8 mouse cellular contexts compared by ENCODE assay signal in the genomic region with DNA sequence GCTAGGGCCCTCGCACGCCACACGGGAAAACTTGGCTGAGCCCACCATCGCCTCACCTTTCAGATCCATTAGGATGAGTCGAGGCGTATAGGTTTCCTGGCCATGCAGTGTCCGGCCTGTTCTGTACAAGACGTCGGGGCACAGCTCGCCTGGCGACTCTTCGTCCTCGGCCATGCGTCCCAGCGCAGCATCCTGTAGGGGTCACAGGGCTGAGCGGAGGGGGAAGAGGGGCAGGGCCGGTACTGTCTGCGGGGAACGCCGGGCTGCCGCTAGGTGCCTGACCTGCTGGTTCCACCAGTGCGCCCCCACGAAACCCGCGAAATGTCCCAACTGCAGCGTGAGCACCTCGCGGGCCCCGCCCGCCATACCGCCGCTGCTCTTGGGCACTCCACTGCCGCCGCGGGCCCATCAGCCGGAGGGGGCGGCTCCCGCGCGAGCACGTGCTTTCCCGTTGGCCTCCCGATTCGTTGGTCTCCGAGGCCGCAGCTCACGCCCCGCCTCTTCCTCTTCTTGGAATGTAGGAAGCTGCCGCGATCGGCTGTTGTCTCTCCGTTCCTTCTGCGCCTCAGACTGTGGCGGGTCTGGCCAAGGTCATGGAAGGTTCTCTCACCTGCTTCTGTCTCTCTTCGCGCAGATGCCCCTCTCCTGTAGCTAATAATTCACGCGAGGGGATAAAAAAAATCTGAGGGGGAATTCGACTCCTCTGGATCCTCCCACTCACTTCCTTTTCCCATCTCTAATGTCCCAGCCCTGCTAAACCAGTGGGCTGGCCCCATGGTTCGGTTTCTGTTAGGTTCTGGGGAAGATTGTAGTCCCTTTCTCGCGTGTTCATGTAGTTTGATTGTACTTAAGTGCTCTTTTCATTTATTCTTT. TPM values are rescaled to one million over a fixed set of nuclear protein-coding genes. Genes with fewer than 3 reads are reported as not detected.
DNase-seq lines count a peak whose midpoint lies in the region; ATAC-seq and TF ChIP-seq lines count a peak whose summit lies in the region.

Gene Msto1, minus strand, starts transcription at position 489 of the 873 bp plus-strand sequence.

- peak; percentile 92 for DNase-seq in MEL-GATA-1-ER (ENCODE audit: extremely low read depth, low read depth)
- DNase-seq in cerebellum, adult 8-10 months = peak; percentile 88
- DNase-seq in hindbrain, embryonic 10.5 days (ENCODE audit: low spot score) = peak; percentile 91
- peak; percentile 94 for DNase-seq in layer of hippocampus, adult 9-11 months
- peak; percentile 97 for DNase-seq in lung, postnatal 0 days (ENCODE audit: low spot score)
- peak; percentile 84 for DNase-seq in ovary, postnatal 14 days (ENCODE audit: low spot score)
- peak; percentile 96 for DNase-seq in thymus, postnatal 14 days

- peak; percentile 37 for TF ChIP-seq CTCF in lung, postnatal 0 days (IDR thresholded peaks at IDR 0.05)

- H3K27me3 ChIP-seq in hindbrain, embryonic 10.5 days (ENCODE audit: insufficient read depth, poor library complexity, severe bottlenecking) = no peaks in the 10 kb centered on the region
- H3K27me3 ChIP-seq in lung, postnatal 0 days (replicated peaks; ENCODE audit: insufficient read depth, low read length) = no peaks in the 10 kb centered on the region

- no peak for TF ChIP-seq EP300 in lung, postnatal 0 days (IDR thresholded peaks at IDR 0.05)

- H3K9me3 ChIP-seq in hindbrain, embryonic 10.5 days = no peaks in the 10 kb centered on the region
- no peaks in the 10 kb centered on the region for H3K9me3 ChIP-seq in lung, postnatal 0 days (ENCODE audit: low read length)

- H3K4me3 ChIP-seq in hindbrain, embryonic 10.5 days = peak within 1 kb of the TSS; percentile 83
- H3K4me3 ChIP-seq in lung, postnatal 0 days (ENCODE audit: low read depth, low read length) = peak within 1 kb of the TSS; percentile 70

- peak within 1 kb of the TSS; percentile 51 for H3K9ac ChIP-seq in lung, postnatal 0 days (replicated peaks; ENCODE audit: low read depth)

- peaks cover 24% of the 10 kb centered on the region for H3K4me1 ChIP-seq in hindbrain, embryonic 10.5 days (replicated peaks)
- peaks cover 5% of the 10 kb centered on the region; the same call in 1 of the 2 replicates for H3K4me1 ChIP-seq in lung, postnatal 0 days (ENCODE audit: insufficient read depth, low read depth, low read length)

- peak within 1 kb of the TSS; percentile 71 for H3K4me2 ChIP-seq in lung, postnatal 0 days (replicated peaks; ENCODE audit: low read depth, low read length)

- ATAC-seq in frontal cortex, adult (ENCODE audit: low TSS enrichment) = peak; percentile 98
- ATAC-seq in lung, postnatal 0 days = peak; percentile 99

- peaks cover 42% of the 10 kb centered on the region for H3K36me3 ChIP-seq in hindbrain, embryonic 10.5 days
- 0 out of 2 replicates have a peak, but pooled peaks cover 6% of the 10 kb centered on the region for H3K36me3 ChIP-seq in lung, postnatal 0 days (ENCODE audit: insufficient read depth, low read length)

- under 1% methylated on average over 62 of the region's 62 CpGs for WGBS in hindbrain, embryonic 10.5 days
- under 1% methylated on average over 60 of the region's 62 CpGs for WGBS in lung, postnatal 0 days

- peak within 1 kb of the TSS; percentile 93 for H3K27ac ChIP-seq in hindbrain, embryonic 10.5 days
- H3K27ac ChIP-seq in lung, postnatal 0 days (ENCODE audit: low read length) = peak within 1 kb of the TSS; percentile 85

RNA-seq across cellular contexts. Expression of gene Msto1, which starts in this region (rescaled TPM):
- polyA plus RNA-seq in hindbrain, embryonic 10.5 days (2016; fragmentation: Nextera tagmentation; extraction: Ambion mirVana) = 58.6 and 64.8 TPM in 2 replicates
- 23.2 and 24.6 TPM in 2 replicates for polyA plus RNA-seq in lung, postnatal 0 days (2015; fragmentation: Nextera tagmentation; extraction: Ambion mirVana)

Comparison
In these comparisons a context has a peak if more than half of its experiments do, and no peak if none do; other contexts are left out.
1. Peak in every context shown above with its lines: DNase-seq, ATAC-seq, H3K4me3 ChIP-seq and H3K27ac ChIP-seq.